Comparison of ENCODE assay signal across 8 mouse cellular contexts in the genomic region with DNA sequence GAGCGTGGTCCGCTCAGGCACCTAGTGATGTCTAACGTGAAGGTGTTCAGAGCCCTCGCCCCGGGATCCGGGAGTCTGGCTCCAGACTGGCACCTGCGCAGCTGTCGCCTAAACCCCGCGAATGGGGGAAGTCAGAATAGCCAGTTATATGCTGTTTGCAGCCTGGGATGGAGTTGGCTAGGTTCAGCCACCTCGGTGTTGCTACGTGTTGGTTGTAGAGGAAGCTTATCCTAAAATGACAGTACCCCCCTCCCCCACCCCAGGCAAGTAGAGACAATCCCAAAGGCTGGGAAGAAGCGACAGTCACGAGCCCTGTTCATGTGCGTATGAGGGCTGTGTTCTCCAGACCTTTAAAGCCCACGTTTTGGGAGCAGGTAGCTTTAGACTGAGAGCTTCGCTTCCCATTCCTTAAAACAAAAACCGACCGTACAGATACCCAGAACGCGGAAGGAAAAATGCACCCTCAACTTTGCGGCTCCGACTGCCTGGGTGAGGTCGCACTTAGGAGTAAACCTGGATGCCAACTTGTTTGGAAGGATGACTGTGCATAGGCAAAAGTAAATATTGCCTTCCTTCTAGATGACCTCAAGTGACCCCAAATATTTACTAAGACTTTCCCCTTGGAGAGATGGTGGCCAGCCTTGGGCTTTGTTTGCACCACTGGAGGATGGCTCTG. TPM values are rescaled to one million over a fixed set of nuclear protein-coding genes. Genes with fewer than 3 reads are reported as not detected.
DNase-seq lines count a peak whose midpoint lies in the region; ATAC-seq lines count a peak whose summit lies in the region.
"Had no signal": no experiment of that assay in that cellular context is flagged by ENCODE, and none has a peak within 500 bp of the region (broad histone marks: within the 10 kb centered on the region; RNA-seq: fewer than 3 reads in every experiment).

No protein-coding gene starts in this region.

- peaks cover 47% of the 10 kb centered on the region for H3K4me1 ChIP-seq in megakaryocyte, embryonic 14.5 days
- H3K4me1 ChIP-seq in hindbrain, embryonic 10.5 days (replicated peaks), result peaks cover 47% of the 10 kb centered on the region
- peaks cover 21% of the 10 kb centered on the region for H3K4me1 ChIP-seq in limb, embryonic 15.5 days

- H3K27me3 ChIP-seq in megakaryocyte, embryonic 14.5 days (replicated peaks), result peaks cover 80% of the 10 kb centered on the region
- H3K27me3 ChIP-seq in hindbrain, embryonic 10.5 days (ENCODE audit: insufficient read depth, poor library complexity, severe bottlenecking), result peaks cover 87% of the 10 kb centered on the region
- H3K27me3 ChIP-seq in limb, embryonic 15.5 days, result peaks cover 88% of the 10 kb centered on the region

- peak overlapping the region; percentile 76 for H3K4me3 ChIP-seq in megakaryocyte, embryonic 14.5 days (replicated peaks)
- peak overlapping the region; percentile 67 for H3K4me3 ChIP-seq in hindbrain, embryonic 10.5 days
- H3K4me3 ChIP-seq in limb, embryonic 15.5 days, result peak overlapping the region; percentile 48

- H3K27ac ChIP-seq in hindbrain, embryonic 10.5 days, result peak overlapping the region; percentile 81
- H3K27ac ChIP-seq in limb, embryonic 15.5 days, result no peak overlapping the region

- no peak for ATAC-seq in megakaryocyte, adult 5-6 weeks (ENCODE audit: poor library complexity, severe bottlenecking)
- no peak for ATAC-seq in limb, embryonic 15.5 days (ENCODE audit: insufficient number of reproducible peaks, low FRiP score, low TSS enrichment, low read depth)

- 1% methylated on average over 24 of the region's 24 CpGs for WGBS in hindbrain, embryonic 10.5 days
- 3% methylated on average over 24 of the region's 24 CpGs for WGBS in limb, embryonic 15.5 days

- peaks cover 15% of the 10 kb centered on the region; the same call in 1 of the 2 replicates for H3K9me3 ChIP-seq in megakaryocyte, embryonic 14.5 days
- no peaks in the 10 kb centered on the region for H3K9me3 ChIP-seq in hindbrain, embryonic 10.5 days
- no peaks in the 10 kb centered on the region for H3K9me3 ChIP-seq in limb, embryonic 15.5 days

- peak; percentile 40 for DNase-seq in hindbrain, embryonic 10.5 days (ENCODE audit: low spot score)
- DNase-seq in ovary, postnatal 14 days (ENCODE audit: low spot score), result no peak
- DNase-seq in urinary bladder, postnatal 4 days (ENCODE audit: low spot score in 2 of 2), result no peak
- DNase-seq in adrenal gland, postnatal 14 days, result no peak

- H3K4me2 ChIP-seq in limb, embryonic 15.5 days, result peak overlapping the region; percentile 87

- H3K36me3 ChIP-seq in megakaryocyte, embryonic 14.5 days (replicated peaks; ENCODE audit: low read length), result no peaks in the 10 kb centered on the region
- H3K36me3 ChIP-seq in hindbrain, embryonic 10.5 days, result no peaks in the 10 kb centered on the region
- no peaks in the 10 kb centered on the region for H3K36me3 ChIP-seq in limb, embryonic 15.5 days

- H3K9ac ChIP-seq in limb, embryonic 15.5 days, result no peak overlapping the region

RNA-seq across cellular contexts. Expression of gene Tmem132b, which starts 1.8 kb away (rescaled TPM):
- polyA plus RNA-seq in megakaryocyte, embryonic 14.5 days (2012; ENCODE audit: insufficient read depth, low replicate concordance), result not detected in 2 replicates
- not detected in 2 replicates for total RNA-seq in megakaryocyte, adult 5-6 weeks (2015)
- 0.07 and 0.28 TPM in 2 replicates for total RNA-seq in megakaryocyte, adult 5-6 weeks (2017)
- 0.21 and 0.41 TPM in 2 replicates for polyA plus RNA-seq in hindbrain, embryonic 10.5 days (2016; fragmentation: Nextera tagmentation; extraction: Ambion mirVana)
- 0.22 and 0.31 TPM in 2 replicates for polyA plus RNA-seq in limb, embryonic 15.5 days (2015; fragmentation: Nextera tagmentation; extraction: Ambion mirVana)
- 0.74 and 1.4 TPM in 2 replicates for total RNA-seq in adrenal gland, postnatal 14 days (2021)
- total RNA-seq: heart, postnatal 25 days had no signal

RNA-seq across cellular contexts. Expression of gene Aacs, which starts 57.7 kb away (rescaled TPM):
- 55.1 and 59.7 TPM in 2 replicates for polyA plus RNA-seq in megakaryocyte, embryonic 14.5 days (2012; ENCODE audit: insufficient read depth, low replicate concordance)
- total RNA-seq in megakaryocyte, adult 5-6 weeks (2015), result 6.5 and 6.7 TPM in 2 replicates
- total RNA-seq in megakaryocyte, adult 5-6 weeks (2017), result 17.0 and 19.7 TPM in 2 replicates
- 63.4 and 73.4 TPM in 2 replicates for polyA plus RNA-seq in hindbrain, embryonic 10.5 days (2016; fragmentation: Nextera tagmentation; extraction: Ambion mirVana)
- polyA plus RNA-seq in limb, embryonic 15.5 days (2015; fragmentation: Nextera tagmentation; extraction: Ambion mirVana), result 50.5 and 53.2 TPM in 2 replicates
- 25.4 and 27.3 TPM in 2 replicates for total RNA-seq in adrenal gland, postnatal 14 days (2021)
